Mouse (Mus musculus): ENCODE data around the gene Tspan7.

Gene Tspan7

GRCm38 (mm10) chrX:10484872-10485569 is at the start of gene Tspan7:
TSS of gene Tspan7 (plus strand) at chrX:10485158.
- no peak for DNase-seq (ENCODE audit: extremely low read depth, low read depth)

- DNase-seq (ENCODE audit: extremely low read depth, low read depth) = no peak
These were observed 35.5 kb upstream of the Tspan7 start for GRCm38 (mm10) chrX:10449323-10449980.

DNA sequence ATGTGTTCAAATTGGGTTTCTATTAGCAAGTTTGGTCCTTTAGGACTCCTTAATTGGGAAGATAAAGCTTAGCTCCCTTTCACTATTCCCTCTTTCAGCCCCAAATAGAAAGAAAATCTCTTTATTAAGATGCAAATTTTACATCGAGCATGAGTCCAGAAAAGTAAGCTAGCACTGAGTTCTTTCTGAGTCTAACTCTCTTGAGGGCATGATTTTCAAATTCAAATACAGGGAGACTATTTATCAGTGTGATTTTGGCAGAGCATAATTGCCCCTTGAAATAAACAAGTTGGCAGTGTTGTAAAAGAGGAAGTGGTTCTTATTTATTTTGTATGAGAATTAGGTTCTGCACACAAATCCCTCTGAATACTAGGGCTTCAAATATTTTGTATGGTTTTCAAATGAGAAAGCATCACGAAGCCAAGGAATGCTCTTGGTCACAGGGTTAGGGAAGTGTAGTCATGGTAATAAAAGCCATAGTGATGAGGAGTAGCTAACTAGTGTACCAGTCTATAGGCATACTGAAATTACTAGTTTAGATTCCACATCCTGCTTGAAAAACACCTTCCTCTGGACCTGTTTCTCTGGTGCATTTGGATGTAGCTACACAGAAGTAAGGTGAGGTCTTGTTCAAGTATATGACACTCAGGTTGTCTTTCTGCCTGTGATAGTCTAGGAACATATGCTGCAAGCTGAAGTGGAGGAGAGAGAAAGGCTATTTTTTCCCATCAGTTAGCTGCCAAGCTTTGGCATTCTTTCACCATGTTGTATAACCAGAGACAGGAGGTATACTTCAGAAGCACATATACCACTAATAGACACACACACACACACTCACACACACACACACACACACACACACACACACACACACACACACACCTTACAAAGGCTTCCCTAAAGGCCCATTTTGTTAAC is 34.6 kb upstream of the Tspan7 start:
- no peak for DNase-seq (ENCODE audit: extremely low read depth, low read depth)

DNA sequence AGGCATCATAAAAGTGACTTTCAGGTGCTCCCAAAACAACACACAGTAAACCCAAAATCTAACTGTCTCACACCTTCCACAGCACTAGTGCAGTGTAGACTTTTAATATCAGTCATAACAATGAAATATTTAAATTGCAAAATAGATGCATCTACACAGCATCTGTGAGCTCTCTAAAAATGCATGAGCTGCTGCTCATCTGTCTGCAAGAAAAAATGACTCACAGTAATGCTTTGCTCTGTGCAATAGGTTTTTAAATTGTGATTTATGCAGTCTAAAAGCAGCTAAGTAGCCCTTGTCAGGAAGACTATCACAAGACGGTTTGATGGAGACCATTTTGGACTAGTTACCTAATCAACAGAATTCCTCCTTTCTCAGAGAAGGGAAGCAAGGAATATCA is 31.2 kb upstream of the Tspan7 start:
- DNase-seq (ENCODE audit: extremely low read depth, low read depth) = no peak

- DNase-seq (ENCODE audit: extremely low read depth, low read depth) = no peak
These were observed 27.7 kb upstream of the Tspan7 start for GRCm38 (mm10) chrX:10457256-10457655.

GRCm38 (mm10) chrX:10477088-10477487 is 7.9 kb upstream of the Tspan7 start:
- DNase-seq (ENCODE audit: extremely low read depth, low read depth) = no peak

DNA sequence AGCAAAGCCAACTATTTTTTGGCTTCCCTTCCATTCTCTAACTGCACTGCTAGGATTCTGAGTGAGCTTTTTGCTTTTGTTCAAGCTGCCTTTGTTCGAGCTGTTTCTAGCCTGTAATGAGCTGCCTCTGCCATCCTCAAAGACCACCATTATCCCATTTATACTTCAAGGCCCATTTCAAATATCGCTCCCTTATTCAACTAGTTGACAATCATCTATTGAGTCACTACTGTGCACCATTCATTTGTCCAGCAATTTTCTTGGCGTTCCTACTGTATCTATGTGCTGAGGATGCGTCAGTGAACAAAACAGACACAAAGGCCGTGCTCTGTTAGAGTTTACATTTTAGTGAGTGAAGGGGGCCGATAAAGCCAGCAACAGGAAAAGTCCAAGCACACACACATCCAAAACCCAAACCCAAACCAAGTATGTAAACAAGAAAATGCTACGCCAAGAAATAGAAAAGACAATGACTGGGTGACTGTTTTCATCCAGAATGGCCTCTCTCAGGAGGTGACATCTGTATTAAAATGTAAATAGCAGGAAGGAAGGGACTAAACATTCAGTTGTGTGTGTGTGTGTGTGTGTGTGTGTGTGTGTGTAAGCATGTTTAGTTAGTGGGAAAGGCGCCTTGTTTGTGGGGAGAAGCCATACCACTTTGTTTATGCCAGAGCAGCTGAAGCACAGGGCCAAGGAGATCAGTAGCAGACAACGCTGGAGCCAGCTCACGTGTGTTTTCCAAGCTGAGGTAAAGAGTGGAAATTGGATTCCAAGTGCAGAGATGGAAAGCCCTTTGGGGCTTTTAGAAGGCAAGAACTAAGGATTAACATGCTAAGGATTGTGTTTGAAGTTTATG is 5.7 kb upstream of the Tspan7 start:
- DNase-seq (ENCODE audit: extremely low read depth, low read depth) = no peak

- DNase-seq (ENCODE audit: extremely low read depth, low read depth) = no peak
These were observed 5.0 kb upstream of the Tspan7 start for GRCm38 (mm10) chrX:10479943-10480342.

DNA sequence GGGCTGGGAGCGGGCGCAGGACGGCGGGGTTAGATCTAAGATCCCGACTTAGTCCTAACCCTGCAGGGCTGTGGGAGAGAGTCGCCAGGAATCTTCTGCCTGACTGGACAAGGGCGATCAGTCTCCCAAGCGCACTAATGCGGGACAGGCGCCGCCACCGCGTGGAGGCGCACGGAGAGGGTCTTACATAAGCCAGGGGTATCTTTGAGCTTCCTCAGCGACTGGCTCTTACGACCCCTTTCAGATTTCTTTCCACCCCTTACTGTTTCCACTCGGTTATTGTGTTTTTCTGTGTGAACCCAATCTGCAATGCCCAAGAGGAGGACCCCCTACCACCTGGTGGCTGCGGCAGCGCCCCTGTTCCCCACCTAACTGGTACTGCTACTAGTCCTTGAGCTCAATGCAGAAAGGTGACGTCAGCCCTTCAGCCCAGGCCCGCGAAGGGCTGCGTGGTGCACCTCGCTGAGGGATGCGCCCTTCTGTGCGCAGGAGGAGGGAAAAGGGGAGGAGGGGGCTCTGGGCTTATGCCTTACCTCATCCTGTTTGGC is 780 bp downstream of the Tspan7 start:
- DNase-seq (ENCODE audit: extremely low read depth, low read depth) = no peak

GRCm38 (mm10) chrX:10498580-10498979 is 13.6 kb downstream of the Tspan7 start:
- DNase-seq (ENCODE audit: extremely low read depth, low read depth) = no peak

GRCm38 (mm10) chrX:10502616-10503015 is 17.7 kb downstream of the Tspan7 start:
- no peak for DNase-seq (ENCODE audit: extremely low read depth, low read depth)

- DNase-seq (ENCODE audit: extremely low read depth, low read depth) = no peak
These were observed 29.5 kb downstream of the Tspan7 start for GRCm38 (mm10) chrX:10514417-10514816.

DNA sequence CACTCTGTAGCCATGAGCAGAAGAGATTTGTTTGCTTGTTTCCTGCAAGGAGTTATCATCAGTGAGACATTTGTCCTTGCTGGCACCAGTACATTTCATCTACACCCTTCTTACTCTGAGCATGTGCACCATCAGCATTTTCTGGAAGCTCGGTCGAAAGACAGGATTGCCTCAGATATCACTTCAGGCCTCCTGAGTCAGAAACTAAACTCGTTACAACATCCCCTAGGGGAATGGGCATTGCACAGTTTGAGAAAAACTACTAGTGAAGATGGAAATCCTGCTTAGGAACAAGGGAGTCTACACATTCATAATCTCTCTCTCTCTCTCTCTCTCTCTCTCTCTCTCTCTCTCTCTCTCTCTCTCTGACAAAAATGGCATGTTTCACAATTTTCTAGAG is 30.0 kb downstream of the Tspan7 start:
- no peak for DNase-seq (ENCODE audit: extremely low read depth, low read depth)

GRCm38 (mm10) chrX:10516448-10516847 is 31.5 kb downstream of the Tspan7 start:
- no peak for DNase-seq (ENCODE audit: extremely low read depth, low read depth)

DNA sequence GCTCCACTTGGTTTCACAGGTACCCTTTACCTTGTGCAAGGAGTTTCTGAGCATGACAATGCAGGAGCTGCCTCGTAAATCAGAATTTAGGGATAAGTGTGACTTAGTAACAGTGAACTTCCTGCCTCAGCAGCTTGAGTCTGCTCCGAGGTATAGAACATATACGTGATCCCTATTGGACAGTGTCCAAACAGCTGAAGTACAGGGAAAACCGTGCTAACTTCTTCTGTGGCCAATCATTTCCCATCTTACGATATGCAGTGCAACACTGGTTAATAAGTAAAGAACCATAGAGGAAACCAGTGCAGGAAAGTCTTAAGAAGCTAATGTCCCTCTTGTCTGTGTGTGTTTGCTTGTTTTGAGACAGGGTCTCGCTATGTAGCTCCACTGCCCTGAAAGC is 32.0 kb downstream of the Tspan7 start:
- no peak for DNase-seq (ENCODE audit: extremely low read depth, low read depth)

DNA sequence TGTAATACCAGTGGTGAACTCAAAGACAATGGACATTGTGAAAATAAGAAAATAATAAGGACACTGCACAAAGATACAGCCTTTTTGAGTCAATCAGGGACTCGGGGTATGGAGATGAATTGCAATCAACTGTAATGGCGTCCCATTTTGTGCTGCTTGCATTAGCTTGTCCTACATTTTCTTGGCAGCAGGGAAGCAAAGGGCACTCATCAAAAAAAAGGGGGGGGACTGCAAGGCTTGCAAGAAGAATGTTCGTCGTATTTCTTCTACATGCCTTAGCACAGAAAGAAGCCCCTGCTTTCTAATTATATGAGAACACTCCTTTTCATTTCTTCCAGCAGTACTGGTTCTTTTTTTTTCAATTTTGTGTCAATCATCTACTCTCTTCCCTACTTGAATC is 32.8 kb downstream of the Tspan7 start:
- no peak for DNase-seq (ENCODE audit: extremely low read depth, low read depth)

- no peak for DNase-seq (ENCODE audit: extremely low read depth, low read depth)
These were observed 33.6 kb downstream of the Tspan7 start for GRCm38 (mm10) chrX:10518510-10518909.

DNA sequence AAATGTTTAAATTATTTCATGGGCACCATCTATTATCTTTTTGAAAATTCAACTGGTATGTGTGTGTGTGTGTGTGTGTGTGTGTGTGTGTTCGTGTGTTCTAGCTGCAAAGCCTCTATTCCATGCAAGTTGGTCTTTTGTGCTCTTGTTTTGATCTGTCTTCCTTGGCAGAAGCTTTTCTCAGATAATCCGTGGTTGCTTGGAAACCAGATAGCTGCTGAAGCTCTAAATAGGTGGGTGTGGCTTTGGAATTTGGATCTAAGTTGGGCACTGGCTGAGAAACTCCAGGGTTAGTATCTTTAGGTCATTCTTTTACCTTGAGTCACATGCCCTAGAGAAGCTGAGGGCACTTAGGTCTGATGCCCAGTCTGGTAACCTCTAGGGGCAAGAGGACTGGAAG is 50.5 kb downstream of the Tspan7 start:
- DNase-seq (ENCODE audit: extremely low read depth, low read depth) = no peak

GRCm38 (mm10) chrX:10539009-10539408 is 54.1 kb downstream of the Tspan7 start:
- DNase-seq (ENCODE audit: extremely low read depth, low read depth) = no peak

- DNase-seq (ENCODE audit: extremely low read depth, low read depth) = no peak
These were observed 54.7 kb downstream of the Tspan7 start for GRCm38 (mm10) chrX:10539482-10540166.
